Mouse (Mus musculus) kidney, postnatal 14 days (tissue): Measurements from ENCODE around the gene Afap1l2.
A peak's percentile ranks its signal among the peaks of the same experiment; 100 is the strongest.

Experiments used
- DNase-seq: peaks from one replicate; pipeline ENCODE4 v3.0.0; 2022; ENCODE audit warnings: mixed read lengths

Gene Afap1l2

GRCm38 (mm10) chr19:56974159-56974558, 33.9 kb downstream of the Afap1l2 start:
- DNase-seq = peak; percentile 40

GRCm38 (mm10) chr19:56972768-56973167, 35.3 kb downstream of the Afap1l2 start:
- DNase-seq = no peak

GRCm38 (mm10) chr19:56971347-56971746, 36.7 kb downstream of the Afap1l2 start:
- DNase-seq = peak; percentile 51

- DNase-seq = no peak
Observed at GRCm38 (mm10) chr19:56963876-56964275, 44.2 kb downstream of the Afap1l2 start.

- no peak for DNase-seq
Observed at GRCm38 (mm10) chr19:56959601-56960000, 48.4 kb downstream of the Afap1l2 start.

- DNase-seq = no peak
Observed at GRCm38 (mm10) chr19:56959057-56959456, 49.0 kb downstream of the Afap1l2 start.

- peak; percentile 85 for DNase-seq
Observed at GRCm38 (mm10) chr19:56958582-56959021, 49.4 kb downstream of the Afap1l2 start.

- DNase-seq = peak; percentile 57
Observed at GRCm38 (mm10) chr19:56958011-56958410, 50.0 kb downstream of the Afap1l2 start.

- no peak for DNase-seq
Observed at GRCm38 (mm10) chr19:56955568-56956513, 52.2 kb downstream of the Afap1l2 start.

GRCm38 (mm10) chr19:56954857-56955256, 53.2 kb downstream of the Afap1l2 start:
- DNase-seq = no peak

- peak; percentile 55 for DNase-seq
Observed at GRCm38 (mm10) chr19:56953856-56954255, 54.2 kb downstream of the Afap1l2 start.

- DNase-seq = no peak
Observed at GRCm38 (mm10) chr19:56950818-56951217, 57.2 kb downstream of the Afap1l2 start.

- no peak for DNase-seq
Observed at GRCm38 (mm10) chr19:56949868-56950267, 58.2 kb downstream of the Afap1l2 start.

- no peak for DNase-seq
Observed at GRCm38 (mm10) chr19:56947971-56948610, 59.9 kb downstream of the Afap1l2 start.

GRCm38 (mm10) chr19:56946727-56947126, 61.3 kb downstream of the Afap1l2 start:
- no peak for DNase-seq

- DNase-seq = no peak
Observed at GRCm38 (mm10) chr19:56946277-56946676, 61.8 kb downstream of the Afap1l2 start.

GRCm38 (mm10) chr19:56945621-56946020, 62.4 kb downstream of the Afap1l2 start:
- DNase-seq = no peak

GRCm38 (mm10) chr19:56944826-56945225, 63.2 kb downstream of the Afap1l2 start:
- no peak for DNase-seq

- DNase-seq = peak; percentile 76
Observed at GRCm38 (mm10) chr19:56944211-56944610, 63.8 kb downstream of the Afap1l2 start.

- no peak for DNase-seq
Observed at GRCm38 (mm10) chr19:56942216-56942615, 65.8 kb downstream of the Afap1l2 start.

- DNase-seq = peak; percentile 60
Observed at GRCm38 (mm10) chr19:56940507-56940906, 67.5 kb downstream of the Afap1l2 start.

- DNase-seq = peak; percentile 66
Observed at GRCm38 (mm10) chr19:56939826-56940225, 68.2 kb downstream of the Afap1l2 start.

- DNase-seq = no peak
Observed at GRCm38 (mm10) chr19:56937911-56938310, 70.1 kb downstream of the Afap1l2 start.

GRCm38 (mm10) chr19:56936253-56936652, 71.8 kb downstream of the Afap1l2 start:
- DNase-seq = no peak
